Mouse (Mus musculus) heart, embryonic 15.5 days (tissue): ENCODE measurements around the gene Dennd2a. TPM values are rescaled to one million over a fixed set of nuclear protein-coding genes. Genes with fewer than 3 reads are reported as not detected.

Experiments
- ATAC-seq: fragments of 200-750 bp; cut with Nextera tagmentation; replicated peaks from 2 replicates; pipeline ENCODE4 v1.8.0; 2017; ENCODE audit warnings: low read depth, moderate TSS enrichment; ENCODE audit not compliant: insufficient number of reproducible peaks, insufficient read depth, low FRiP score
- H3K27ac ChIP-seq: fragments of 300-500 bp; sonication (generic); 2 replicates; pipeline ENCODE4 v1.5.1; 2015; ENCODE audit warnings: mild to moderate bottlenecking, inconsistent platforms
- H3K27me3 ChIP-seq: fragments of 300-500 bp; sonication (generic); 2 replicates; pipeline ENCODE4 v1.6.1; 2015; ENCODE audit warnings: inconsistent platforms
- H3K36me3 ChIP-seq: fragments of 300-500 bp; sonication (generic); 2 replicates; pipeline ENCODE4 v1.6.1; 2015; ENCODE audit warnings: mild to moderate bottlenecking, inconsistent platforms
- H3K4me1 ChIP-seq: fragments of 300-500 bp; sonication (generic); replicated peaks from 2 replicates; pipeline ENCODE4 v1.6.1; 2015; ENCODE audit warnings: inconsistent platforms
- H3K4me2 ChIP-seq: fragments of 300-500 bp; sonication (generic); 2 replicates; pipeline ENCODE4 v1.6.1; 2015; ENCODE audit warnings: inconsistent platforms, mild to moderate bottlenecking, moderate library complexity
- H3K4me3 ChIP-seq: fragments of 300-500 bp; sonication (generic); 2 replicates; pipeline ENCODE4 v1.5.1; 2015; ENCODE audit warnings: mild to moderate bottlenecking, inconsistent platforms
- H3K9ac ChIP-seq: fragments of 300-500 bp; sonication (generic); 2 replicates; pipeline ENCODE4 v1.6.1; 2015; ENCODE audit warnings: mild to moderate bottlenecking, inconsistent platforms
- H3K9me3 ChIP-seq: fragments of 300-500 bp; sonication (generic); replicated peaks from 2 replicates; pipeline ENCODE4 v1.6.1; 2016; ENCODE audit warnings: inconsistent platforms
- WGBS: fragments of 180-500 bp; shearing (Covaris S2); methylation state at CpG from one replicate; pipeline ENCODE4 v1.1.7; 2015; ENCODE audit warnings: mixed read lengths; 5-methylcytosine and 5-hydroxymethylcytosine counted together
- polyA plus RNA-seq: library from polyadenylated mRNA; unstranded; fragments of >200 nt; fragmentation: Nextera tagmentation; extraction: Ambion mirVana; gene quantifications from 2 replicates; pipeline ENCODE4 v1.2.1, GENCODE M21; 2015

Dennd2a gene
- polyA plus RNA-seq, 1 experiment from 2014 or later: 11.9 TPM

DNA sequence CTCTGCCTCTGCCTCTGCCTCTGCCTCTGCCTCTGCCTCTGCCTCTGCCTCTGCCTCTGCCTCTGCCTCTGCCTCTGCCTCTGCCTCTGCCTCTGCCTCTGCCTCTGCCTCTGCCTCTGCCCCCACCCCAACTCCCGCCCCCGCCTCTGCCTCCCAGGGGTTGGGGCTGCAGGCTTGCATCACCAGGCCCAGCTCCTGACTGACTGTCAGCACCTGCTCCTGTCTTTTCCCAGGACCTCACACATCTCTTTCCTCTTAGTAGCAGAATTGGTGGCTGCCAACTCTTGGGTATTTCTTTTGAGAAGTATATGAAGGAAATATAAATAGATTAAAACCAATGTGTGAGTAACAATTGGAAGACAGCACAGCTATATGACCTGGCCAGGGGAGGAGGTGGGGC lies 22.9 kb upstream of the Dennd2a start:
- WGBS: 66% methylated on average over 2 of the region's 2 CpGs
- Histone ChIP-seq H3K4me3 (no peak overlapping the region), H3K27ac (no peak overlapping the region), H3K27me3 (no peaks in the 10 kb centered on the region), H3K4me1 (no peaks in the 10 kb centered on the region), H3K9me3 (no peaks in the 10 kb centered on the region), H3K4me2 (no peak overlapping the region), H3K36me3 (peaks cover 51% of the 10 kb centered on the region), H3K9ac (no peak overlapping the region)
- no peak for ATAC-seq

DNA sequence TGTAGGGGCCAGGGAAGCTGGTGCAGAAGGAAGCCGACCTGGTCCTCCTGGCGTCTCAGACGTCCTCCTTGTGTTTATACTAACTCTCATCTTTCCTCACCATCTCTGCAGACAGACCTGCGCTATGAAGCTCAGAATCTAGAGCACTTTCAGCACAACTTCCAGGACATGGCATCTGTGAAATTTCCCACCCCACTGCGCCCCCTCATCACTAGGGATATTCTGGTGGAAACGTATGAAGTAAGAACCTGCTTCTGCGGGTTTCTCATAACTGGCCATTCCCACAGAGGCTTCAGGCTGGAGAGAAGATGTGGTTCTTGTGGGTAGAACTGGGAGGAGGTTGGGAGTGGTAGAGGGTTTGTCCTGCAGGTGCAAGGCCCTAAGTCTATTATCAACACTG lies 21.9 kb upstream of the Dennd2a start:
- H3K9me3 ChIP-seq: no peaks in the 10 kb centered on the region
- peaks cover 6% of the 10 kb centered on the region for H3K4me1 ChIP-seq
- 80% methylated on average over 7 of the region's 7 CpGs for WGBS
- no peak overlapping the region for H3K27ac ChIP-seq
- peaks cover 48% of the 10 kb centered on the region for H3K36me3 ChIP-seq
- no peak for ATAC-seq
- no peak overlapping the region for H3K4me2 ChIP-seq
- no peaks in the 10 kb centered on the region for H3K27me3 ChIP-seq
- no peak overlapping the region for H3K4me3 ChIP-seq
- no peak overlapping the region for H3K9ac ChIP-seq

DNA sequence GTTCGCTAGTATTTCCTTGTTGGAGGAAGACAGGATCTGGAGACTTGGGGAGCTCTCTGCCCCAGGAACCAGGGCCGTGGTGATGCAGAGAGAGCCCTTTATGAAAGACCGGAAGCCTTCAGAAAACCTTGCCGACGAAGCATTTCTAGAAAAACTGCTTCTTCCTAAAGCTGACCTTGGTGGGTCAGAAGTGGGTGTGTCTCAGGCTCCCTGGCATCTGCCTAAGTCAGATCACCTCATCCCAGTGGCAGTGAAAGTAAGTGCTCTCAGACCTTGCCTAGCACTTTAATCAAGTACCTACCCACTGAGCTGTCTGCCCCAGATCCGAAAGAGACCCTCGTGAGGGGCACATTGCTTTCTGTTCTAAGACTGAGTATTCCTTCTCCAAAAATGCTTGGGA lies 17.3 kb upstream of the Dennd2a start:
- ATAC-seq: no peak
- H3K9ac ChIP-seq: peak overlapping the region; percentile 85; the same call in 1 of the 2 replicates
- no peaks in the 10 kb centered on the region for H3K27me3 ChIP-seq
- peak overlapping the region; percentile 89 for H3K4me3 ChIP-seq
- H3K4me1 ChIP-seq: peaks cover 12% of the 10 kb centered on the region
- H3K27ac ChIP-seq: peak overlapping the region; percentile 96
- H3K36me3 ChIP-seq: peaks cover 28% of the 10 kb centered on the region
- H3K9me3 ChIP-seq: no peaks in the 10 kb centered on the region
- WGBS: 71% methylated on average over 7 of the region's 7 CpGs
- H3K4me2 ChIP-seq: peak overlapping the region; percentile 89

DNA sequence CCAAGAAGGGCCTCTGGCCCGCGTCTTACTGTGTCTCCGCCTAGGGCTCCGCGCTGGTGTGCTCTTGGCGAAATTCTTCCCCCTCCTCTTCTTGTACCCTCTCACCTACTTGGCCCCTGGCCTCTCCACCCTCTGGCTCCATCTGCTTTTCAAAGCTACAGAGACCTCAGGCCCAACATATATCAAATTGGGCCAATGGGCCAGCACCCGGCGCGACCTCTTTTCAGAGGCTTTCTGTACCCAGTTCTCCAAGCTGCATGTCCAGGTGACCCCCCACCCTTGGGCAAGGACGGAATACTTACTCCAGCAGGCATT lies 16.8 kb upstream of the Dennd2a start:
- Histone ChIP-seq H3K36me3 (peaks cover 26% of the 10 kb centered on the region), H3K27me3 (no peaks in the 10 kb centered on the region), H3K9me3 (no peaks in the 10 kb centered on the region), H3K27ac (peak overlapping the region; percentile 96), H3K9ac (peak overlapping the region; percentile 85), H3K4me3 (peak overlapping the region; percentile 89), H3K4me2 (peak overlapping the region; percentile 89), H3K4me1 (peaks cover 12% of the 10 kb centered on the region)
- no peak for ATAC-seq
- 30% methylated on average over 10 of the region's 10 CpGs for WGBS

DNA sequence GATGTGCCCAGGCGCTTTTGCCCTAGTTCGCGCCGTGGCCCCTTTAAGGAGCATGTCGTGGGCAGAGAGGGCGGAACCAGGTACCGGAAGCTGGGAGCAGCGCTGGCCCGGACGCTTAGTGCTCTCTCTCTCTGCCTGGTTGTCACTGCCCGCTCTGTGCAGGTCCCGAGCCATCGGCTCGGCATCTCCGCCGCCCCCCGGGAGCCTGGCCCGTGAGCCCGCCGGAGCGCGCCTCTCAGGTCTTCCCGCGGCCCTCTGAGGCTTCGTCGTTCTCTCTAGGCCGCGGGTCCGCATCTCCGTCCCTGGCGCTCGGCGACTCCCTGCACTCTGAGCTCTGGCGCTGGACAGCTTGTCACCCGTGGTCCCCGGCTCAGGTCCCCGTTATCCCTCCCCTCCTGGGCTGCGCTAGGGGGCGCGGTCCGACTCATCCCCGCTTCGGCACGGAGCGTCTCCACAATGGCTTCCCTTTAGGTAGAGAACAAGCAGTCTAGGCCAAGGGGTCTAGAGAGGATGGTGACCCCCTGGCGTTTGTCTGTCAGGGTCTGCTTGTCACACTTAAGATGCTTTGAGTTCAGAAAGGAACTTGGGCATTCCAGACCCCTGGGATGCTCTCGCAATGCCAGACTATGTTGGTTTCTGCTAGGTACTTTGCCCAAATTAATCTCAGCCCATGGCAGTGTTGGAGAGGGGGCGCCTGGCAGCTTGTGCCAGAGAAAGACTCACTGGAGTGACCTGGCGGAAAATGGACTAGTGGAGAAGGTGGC lies 16.3 kb upstream of the Dennd2a start, which contains the start of gene Adck2:
Gene Adck2, plus strand, starts transcription at position 83 of the 764 bp plus-strand sequence.
- Histone ChIP-seq H3K36me3 (peaks cover 23% of the 10 kb centered on the region), H3K4me3 (peak within 1 kb of the TSS; percentile 89), H3K27me3 (no peaks in the 10 kb centered on the region), H3K27ac (peak within 1 kb of the TSS; percentile 96), H3K4me1 (peaks cover 12% of the 10 kb centered on the region), H3K4me2 (peak within 1 kb of the TSS; percentile 89), H3K9ac (peak within 1 kb of the TSS; percentile 85), H3K9me3 (no peaks in the 10 kb centered on the region)
- 2% methylated on average over 49 of the region's 49 CpGs for WGBS
- peak; percentile 95 for ATAC-seq

DNA sequence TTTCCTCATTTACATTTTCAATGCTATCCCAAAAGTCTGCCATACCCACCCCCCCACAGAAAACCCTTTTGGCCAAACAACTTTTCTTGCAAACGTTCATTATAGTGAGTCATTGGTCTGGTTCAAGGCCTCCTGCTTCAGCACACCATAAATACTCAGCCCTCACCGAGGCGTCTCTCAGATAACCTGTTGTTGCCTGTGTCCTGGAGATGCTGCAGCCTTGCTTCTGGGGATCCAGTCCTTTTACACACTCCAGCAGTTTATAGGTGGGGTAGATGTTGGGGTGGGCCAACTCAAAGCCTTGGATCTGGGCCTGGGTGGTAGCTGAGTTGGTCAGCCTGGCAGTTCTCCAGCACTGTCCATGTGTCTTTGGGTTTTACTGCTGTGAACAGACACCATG lies 12.8 kb upstream of the Dennd2a start:
- no peak overlapping the region for H3K27ac ChIP-seq
- 63% methylated on average over 3 of the region's 3 CpGs for WGBS
- no peaks in the 10 kb centered on the region for H3K9me3 ChIP-seq

DNA sequence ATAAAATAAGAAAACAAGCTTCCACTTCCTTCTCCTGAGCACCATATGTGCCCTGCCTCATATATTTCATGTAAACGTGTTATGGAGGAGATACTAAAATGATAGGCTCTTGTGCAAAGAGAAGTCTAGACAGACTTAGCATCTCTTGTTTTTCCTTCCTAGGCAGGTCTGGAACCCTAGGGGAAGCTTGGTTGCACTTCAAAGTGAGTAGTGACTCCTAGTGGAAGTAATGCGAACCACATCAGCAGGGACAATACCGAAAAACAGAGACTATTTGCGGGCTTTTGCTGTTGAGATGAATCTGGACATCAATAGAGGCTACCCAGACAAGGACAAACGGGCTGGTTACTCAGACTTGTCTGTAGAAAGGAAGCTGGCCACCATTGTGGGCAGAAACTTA lies 9.9 kb upstream of the Dennd2a start:
- Histone ChIP-seq H3K27ac (no peak overlapping the region), H3K9ac (no peak overlapping the region), H3K9me3 (no peaks in the 10 kb centered on the region), H3K4me1 (no peaks in the 10 kb centered on the region), H3K4me3 (no peak overlapping the region), H3K27me3 (no peaks in the 10 kb centered on the region), H3K4me2 (no peak overlapping the region), H3K36me3 (no peaks in the 10 kb centered on the region)
- 16% methylated on average over 5 of the region's 5 CpGs for WGBS
- ATAC-seq: no peak

More for the DNA sequence above, 12.8 kb upstream of the Dennd2a start:
- Histone ChIP-seq H3K9ac (no peak overlapping the region), H3K4me1 (peaks cover 12% of the 10 kb centered on the region), H3K36me3 (no peaks in the 10 kb centered on the region), H3K27me3 (no peaks in the 10 kb centered on the region), H3K4me3 (no peak overlapping the region), H3K4me2 (no peak overlapping the region)
- ATAC-seq: no peak

DNA sequence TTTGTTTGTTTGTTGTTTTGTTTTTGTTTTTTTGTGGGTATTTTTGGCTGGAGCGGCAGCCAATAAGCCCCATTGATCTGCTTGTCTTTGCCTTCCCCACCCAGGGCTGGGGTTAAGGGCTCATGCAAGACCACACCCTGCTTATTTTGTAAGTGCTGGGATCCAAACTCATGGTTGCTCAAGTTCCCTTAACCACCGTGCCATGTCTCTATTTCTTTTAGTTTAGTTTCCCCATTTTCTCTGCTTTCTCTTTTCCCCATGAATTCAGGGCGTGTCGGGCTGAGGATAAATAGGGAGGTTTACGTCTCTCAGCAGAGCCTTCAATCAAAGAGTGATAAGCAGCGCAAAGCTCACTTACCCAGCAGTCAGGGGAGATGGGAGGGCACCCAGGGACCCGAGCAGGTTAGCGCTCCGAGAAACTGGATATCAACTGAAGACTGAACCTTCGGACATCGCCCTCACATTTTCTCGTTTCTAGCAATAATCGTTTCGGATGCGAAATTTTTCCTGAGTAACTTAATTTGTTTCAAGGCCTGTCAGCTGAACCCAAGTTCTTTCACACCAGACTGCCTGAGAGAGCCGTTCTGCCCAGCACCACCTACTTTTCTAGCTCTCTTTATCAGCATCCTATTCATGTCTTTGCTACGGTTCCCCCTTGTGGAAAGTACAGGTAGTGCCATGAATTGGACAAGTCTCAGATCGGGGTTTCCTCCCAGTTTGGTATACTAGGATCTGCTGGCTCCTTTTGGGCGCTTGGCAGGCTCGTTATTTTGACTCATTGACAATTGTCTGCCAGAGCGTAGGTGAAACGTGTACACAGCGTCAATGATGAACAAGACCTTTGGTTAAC lies 4.7 kb upstream of the Dennd2a start:
- Histone ChIP-seq H3K4me3 (peak overlapping the region; percentile 28), H3K27me3 (no peaks in the 10 kb centered on the region), H3K4me1 (peaks cover 20% of the 10 kb centered on the region), H3K9ac (no peak overlapping the region), H3K27ac (no peak overlapping the region), H3K9me3 (no peaks in the 10 kb centered on the region), H3K36me3 (no peaks in the 10 kb centered on the region), H3K4me2 (peak overlapping the region; percentile 62)
- ATAC-seq: peak; percentile 27; the same call in 1 of the 2 replicates
- 11% methylated on average over 23 of the region's 23 CpGs for WGBS

DNA sequence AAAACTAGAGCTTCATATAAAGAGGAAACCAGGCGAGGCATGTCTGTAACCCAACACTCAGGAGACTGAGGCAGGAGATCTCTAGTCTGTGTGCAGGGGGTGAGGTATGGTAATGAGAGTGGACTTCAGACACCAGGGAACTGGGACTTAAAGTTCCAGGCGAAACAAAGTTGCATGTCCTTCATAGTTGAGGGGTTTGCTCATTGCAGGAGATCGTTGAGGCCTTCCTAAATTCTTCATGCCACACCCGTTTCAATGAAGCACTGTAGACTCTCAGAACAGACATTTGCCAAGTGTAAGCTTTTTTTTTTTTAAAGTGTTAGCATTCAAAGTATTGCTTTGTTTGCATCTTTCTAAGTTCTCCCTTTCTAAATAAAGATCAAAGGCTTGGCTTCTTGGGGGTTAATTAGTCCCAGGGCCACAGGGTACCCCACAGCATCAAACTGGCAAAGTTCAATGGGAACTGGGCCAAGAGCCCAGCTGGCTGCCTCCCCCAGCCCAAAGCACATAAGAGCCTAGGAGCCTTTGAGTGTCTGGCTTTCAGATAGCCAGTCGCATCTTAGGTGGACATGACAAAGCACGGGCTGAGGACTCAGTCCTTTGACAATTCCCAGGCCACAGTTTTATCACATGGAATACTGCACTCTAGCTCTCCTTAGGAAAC lies 1.7 kb upstream of the Dennd2a start:
- Histone ChIP-seq H3K4me1 (peaks cover 38% of the 10 kb centered on the region), H3K36me3 (no peaks in the 10 kb centered on the region), H3K9me3 (no peaks in the 10 kb centered on the region), H3K27me3 (no peaks in the 10 kb centered on the region), H3K4me3 (no peak overlapping the region), H3K27ac (no peak overlapping the region), H3K9ac (no peak overlapping the region), H3K4me2 (no peak overlapping the region)
- WGBS: 62% methylated on average over 6 of the region's 6 CpGs
- no peak for ATAC-seq

DNA sequence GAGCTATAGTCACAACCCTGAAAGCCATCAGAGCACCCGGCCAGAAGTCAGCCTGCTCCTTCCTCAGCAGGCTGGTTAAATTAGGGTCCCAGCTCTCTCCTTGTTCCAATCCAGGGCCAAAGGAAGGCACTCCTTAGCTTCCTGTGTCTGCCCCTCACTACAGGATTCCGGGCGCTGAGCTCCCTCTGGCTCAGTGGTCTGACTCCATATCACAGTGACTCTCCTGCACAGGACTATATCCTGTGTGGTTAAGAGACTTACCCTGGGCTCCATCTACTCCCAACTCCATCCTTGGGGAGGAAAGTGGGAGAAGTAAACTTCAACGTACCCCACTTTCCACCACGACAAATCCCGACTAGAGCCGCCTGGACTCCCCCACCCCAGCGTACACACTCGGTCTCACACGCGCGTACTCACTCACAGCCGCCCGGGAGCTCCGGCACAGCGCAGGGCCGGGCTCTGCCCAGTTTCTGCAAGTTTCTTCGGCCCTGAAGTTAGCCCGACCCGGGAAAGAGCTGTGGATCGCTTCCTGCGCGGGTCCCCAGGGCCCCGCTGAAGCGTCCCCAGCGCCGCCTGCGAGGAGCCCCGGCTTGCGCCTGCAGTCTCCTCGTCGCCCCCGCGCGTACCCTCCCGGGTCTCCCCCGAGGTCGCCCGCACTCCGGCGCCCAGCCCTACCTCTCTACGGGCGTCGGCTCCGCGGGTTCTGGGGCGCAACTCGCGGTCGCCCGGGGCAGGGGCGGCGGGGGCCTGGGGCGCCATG lies 587 bp downstream of the Dennd2a start:
- H3K4me1 ChIP-seq: peaks cover 39% of the 10 kb centered on the region
- WGBS: 1% methylated on average over 54 of the region's 54 CpGs

DNA sequence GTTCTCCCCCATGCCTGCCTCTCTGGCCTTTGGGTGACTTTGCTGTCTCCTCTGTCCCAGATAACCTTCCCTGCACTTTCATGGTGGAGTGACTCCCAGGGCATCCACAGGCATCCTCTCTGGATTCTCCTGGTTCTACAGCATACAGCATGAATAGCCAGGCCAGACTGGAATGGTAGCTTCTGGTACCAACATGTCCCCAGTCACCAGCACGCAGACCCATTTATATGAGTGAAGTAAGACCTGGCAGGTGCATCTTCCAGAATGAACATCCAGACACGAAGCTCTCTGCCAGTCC lies 2.1 kb downstream of the Dennd2a start:
- no peak for ATAC-seq
- Histone ChIP-seq H3K36me3 (no peaks in the 10 kb centered on the region), H3K27me3 (no peaks in the 10 kb centered on the region), H3K4me1 (peaks cover 39% of the 10 kb centered on the region), H3K4me3 (peak overlapping the region; percentile 95; the same call in 1 of the 2 replicates), H3K9me3 (no peaks in the 10 kb centered on the region), H3K4me2 (peak overlapping the region; percentile 79), H3K9ac (no peak overlapping the region), H3K27ac (0 out of 2 replicates have a peak overlapping the region, but pooled peaks have one; percentile 34)
- 80% methylated on average over 2 of the region's 2 CpGs for WGBS

More for the DNA sequence above, 587 bp downstream of the Dennd2a start:
- peak overlapping the region; percentile 91 for H3K9ac ChIP-seq
- no peaks in the 10 kb centered on the region for H3K9me3 ChIP-seq
- no peaks in the 10 kb centered on the region for H3K27me3 ChIP-seq
- no peaks in the 10 kb centered on the region for H3K36me3 ChIP-seq
- H3K4me3 ChIP-seq: peak overlapping the region; percentile 95
- ATAC-seq: peak; percentile 60
- peak overlapping the region; percentile 79 for H3K4me2 ChIP-seq
- H3K27ac ChIP-seq: peak overlapping the region; percentile 88
